15 mouse cellular contexts compared by ENCODE assay signal in genomic region chr13:112466946-112467255, GRCm38 (mm10). TPM values are rescaled to one million over a fixed set of nuclear protein-coding genes. Genes with fewer than 3 reads are reported as not detected.
DNase-seq lines count a peak whose midpoint lies in the region; ATAC-seq and TF ChIP-seq lines count a peak whose summit lies in the region.
"Had no signal": no experiment of that assay in that cellular context is flagged by ENCODE, and none has a peak within 500 bp of the region (broad histone marks: within the 10 kb centered on the region; RNA-seq: fewer than 3 reads in every experiment).

No protein-coding gene starts in this region.

- H3K4me2 ChIP-seq in heart, embryonic 15.5 days: peak overlapping the region; percentile 70; the same call in 1 of the 2 replicates
- H3K4me2 ChIP-seq in lung, embryonic 14.5 days: peak overlapping the region; percentile 84; the same call in 1 of the 2 replicates
- H3K4me2 ChIP-seq in embryonic facial prominence, embryonic 14.5 days (ENCODE audit: low read depth, low read length): peak overlapping the region; percentile 76; the same call in 1 of the 2 replicates
- H3K4me2 ChIP-seq: midbrain, embryonic 12.5 days had no signal

- no peaks in the 10 kb centered on the region for H3K9me3 ChIP-seq in heart, embryonic 15.5 days (replicated peaks)
- H3K9me3 ChIP-seq in lung, embryonic 14.5 days (ENCODE audit: low read depth, low read length): no peaks in the 10 kb centered on the region
- H3K9me3 ChIP-seq in ES-Bruce4 (replicated peaks; ENCODE audit: control insufficient read depth, insufficient read depth, low read length, poor library complexity, severe bottlenecking): no peaks in the 10 kb centered on the region
- H3K9me3 ChIP-seq in embryonic facial prominence, embryonic 14.5 days (ENCODE audit: control insufficient read depth, low read length): no peaks in the 10 kb centered on the region
- H3K9me3 ChIP-seq: midbrain, embryonic 12.5 days had no signal

- no peaks in the 10 kb centered on the region for H3K27me3 ChIP-seq in heart, embryonic 15.5 days
- H3K27me3 ChIP-seq in lung, embryonic 14.5 days (ENCODE audit: insufficient read depth, low read length): no peaks in the 10 kb centered on the region
- H3K27me3 ChIP-seq in ES-Bruce4 (ENCODE audit: control insufficient read depth, insufficient read depth, low read length, poor library complexity, severe bottlenecking): no peaks in the 10 kb centered on the region
- no peaks in the 10 kb centered on the region for H3K27me3 ChIP-seq in embryonic facial prominence, embryonic 14.5 days (replicated peaks; ENCODE audit: control insufficient read depth, insufficient read depth, low read length)
- no peaks in the 10 kb centered on the region for H3K27me3 ChIP-seq in kidney, adult 2 months (replicated peaks; ENCODE audit: control insufficient read depth, insufficient read depth, low read length)
- H3K27me3 ChIP-seq: midbrain, embryonic 12.5 days had no signal

- H3K4me3 ChIP-seq in heart, embryonic 15.5 days: no peak overlapping the region
- no peak overlapping the region for H3K4me3 ChIP-seq in lung, embryonic 14.5 days (ENCODE audit: low read depth, low read length)
- no peak overlapping the region for H3K4me3 ChIP-seq in ES-Bruce4 (ENCODE audit: low read depth, low read length)
- H3K4me3 ChIP-seq in embryonic facial prominence, embryonic 14.5 days (ENCODE audit: low read depth, low read length): no peak overlapping the region
- no peak overlapping the region for H3K4me3 ChIP-seq in kidney, adult 2 months (ENCODE audit: insufficient read depth, low read depth, low read length)
- H3K4me3 ChIP-seq: midbrain, embryonic 12.5 days had no signal

- H3K27ac ChIP-seq in heart, embryonic 15.5 days: peak overlapping the region; percentile 52; the same call in 1 of the 2 replicates
- H3K27ac ChIP-seq in lung, embryonic 14.5 days (ENCODE audit: low read depth): no peak overlapping the region
- no peak overlapping the region for H3K27ac ChIP-seq in ES-Bruce4 (ENCODE audit: insufficient read depth, low read length)
- no peak overlapping the region for H3K27ac ChIP-seq in embryonic facial prominence, embryonic 14.5 days (replicated peaks; ENCODE audit: low read depth, low read length)
- H3K27ac ChIP-seq in kidney, adult 2 months (ENCODE audit: insufficient read depth, low read depth, low read length): no peak overlapping the region
- H3K27ac ChIP-seq: midbrain, embryonic 12.5 days had no signal

- ATAC-seq in heart, embryonic 15.5 days (replicated peaks; ENCODE audit: insufficient number of reproducible peaks, insufficient read depth, low FRiP score, low read depth): no peak
- ATAC-seq in lung, embryonic 14.5 days (ENCODE audit: insufficient read depth): no peak
- no peak for ATAC-seq in embryonic facial prominence, embryonic 14.5 days (ENCODE audit: low read depth)
- ATAC-seq in megakaryocyte progenitor cell, adult 5-6 weeks (replicated peaks; ENCODE audit: poor library complexity): no peak
- ATAC-seq: forebrain, postnatal 0 days had no signal

- no peak for DNase-seq in heart, postnatal 25 days (ENCODE audit: low spot score)
- no peak for DNase-seq in lung, embryonic 14.5 days
- DNase-seq in lung, adult 18-20 months: no peak
- no peak for DNase-seq in embryonic facial prominence, embryonic 14.5 days (ENCODE audit: low spot score)
- DNase-seq in kidney, adult 2 months: no peak
- DNase-seq: adrenal gland, postnatal 10 days; cerebellum, postnatal 36 days; forebrain, postnatal 0 days; gastrocnemius, postnatal 36 days; kidney, postnatal 14 days; liver had no signal

- intact Hi-C loops in heart, postnatal 25 days (cut with DNase I): no loop called here

- WGBS in heart, embryonic 15.5 days: 82% methylated on average over 3 of the region's 3 CpGs
- 71% methylated on average over 3 of the region's 3 CpGs for WGBS in lung, embryonic 14.5 days
- 56% methylated on average over 3 of the region's 3 CpGs for WGBS in embryonic facial prominence, embryonic 14.5 days
- 59% methylated on average over 3 of the region's 3 CpGs for WGBS in kidney, adult 2 months

- H3K9ac ChIP-seq in heart, embryonic 15.5 days: 0 out of 2 replicates have a peak overlapping the region, but pooled peaks have one; percentile 15
- H3K9ac ChIP-seq in lung, embryonic 14.5 days: no peak overlapping the region
- 0 out of 2 replicates have a peak overlapping the region, but pooled peaks have one; percentile 37 for H3K9ac ChIP-seq in ES-Bruce4 (ENCODE audit: low read depth, poor library complexity, severe bottlenecking)
- no peak overlapping the region for H3K9ac ChIP-seq in embryonic facial prominence, embryonic 14.5 days (ENCODE audit: low read depth, low read length)
- H3K9ac ChIP-seq: forebrain, postnatal 0 days; midbrain, embryonic 12.5 days had no signal

- TF ChIP-seq EP300 in ES-Bruce4 (IDR thresholded peaks at IDR 0.05; ENCODE audit: insufficient read depth, low read depth, low read length): no peak

- peaks cover 28% of the 10 kb centered on the region for H3K4me1 ChIP-seq in heart, embryonic 15.5 days (replicated peaks)
- peaks cover 23% of the 10 kb centered on the region for H3K4me1 ChIP-seq in lung, embryonic 14.5 days (ENCODE audit: insufficient read depth)
- peaks cover 6% of the 10 kb centered on the region for H3K4me1 ChIP-seq in ES-Bruce4 (ENCODE audit: control insufficient read depth, insufficient read depth, low read length)
- H3K4me1 ChIP-seq in embryonic facial prominence, embryonic 14.5 days (ENCODE audit: control insufficient read depth, insufficient read depth, low read length): peaks cover 15% of the 10 kb centered on the region
- H3K4me1 ChIP-seq in kidney, adult 2 months (ENCODE audit: control insufficient read depth, insufficient read depth, low read length): peaks cover 18% of the 10 kb centered on the region

- H3K36me3 ChIP-seq in heart, embryonic 15.5 days: no peaks in the 10 kb centered on the region
- no peaks in the 10 kb centered on the region for H3K36me3 ChIP-seq in lung, embryonic 14.5 days (ENCODE audit: insufficient read depth)
- H3K36me3 ChIP-seq in ES-Bruce4 (ENCODE audit: control insufficient read depth, insufficient read depth, low read length, poor library complexity, severe bottlenecking): no peaks in the 10 kb centered on the region
- no peaks in the 10 kb centered on the region for H3K36me3 ChIP-seq in embryonic facial prominence, embryonic 14.5 days (ENCODE audit: control insufficient read depth, insufficient read depth, low read length)
- H3K36me3 ChIP-seq in kidney, adult 2 months (ENCODE audit: control insufficient read depth, insufficient read depth, low read length): no peaks in the 10 kb centered on the region
- H3K36me3 ChIP-seq: midbrain, embryonic 12.5 days had no signal

- no peak for TF ChIP-seq CTCF in lung, embryonic 14.5 days (IDR thresholded peaks at IDR 0.05; ENCODE audit: low read depth)
- no peak for TF ChIP-seq CTCF in ES-Bruce4 (IDR thresholded peaks at IDR 0.05; ENCODE audit: low read depth, low read length)
- no peak for TF ChIP-seq CTCF in kidney, adult 2 months (conservative IDR thresholded peaks at IDR 0.05; ENCODE audit: insufficient read depth, insufficient read length, low read depth, low read length)

- no peak for TF ChIP-seq POLR2A in ES-Bruce4 (IDR thresholded peaks at IDR 0.05; ENCODE audit: insufficient read depth, low read length)
- no peak for TF ChIP-seq POLR2A in kidney, adult 2 months (IDR thresholded peaks at IDR 0.05; ENCODE audit: low read depth, low read length)

RNA-seq across cellular contexts. Expression of gene Il6st, which starts 3.0 kb away (rescaled TPM):
- polyA plus RNA-seq in heart, embryonic 15.5 days (2015; fragmentation: Nextera tagmentation; extraction: Ambion mirVana): 40.1 and 47.7 TPM in 2 replicates
- total RNA-seq in heart, postnatal 25 days (2021): 100 to 1,000 TPM; 181 to 216 TPM
- polyA plus RNA-seq in lung, embryonic 14.5 days (2014; fragmentation: Nextera tagmentation; extraction: Ambion mirVana): 41.0 and 41.3 TPM in 2 replicates
- 49.7 and 65.0 TPM in 2 replicates for polyA plus RNA-seq in ES-Bruce4 (2011; ENCODE audit: insufficient read depth, insufficient read length, low read depth, missing spikeins)
- 43.2 and 47.4 TPM in 2 replicates for polyA plus RNA-seq in embryonic facial prominence, embryonic 14.5 days (2014; fragmentation: Nextera tagmentation; extraction: Ambion mirVana)
- 30.9 and 33.6 TPM in 2 replicates for polyA plus RNA-seq in kidney, adult 2 months (2012; rRNA removed)
- 25.0 and 29.8 TPM in 2 replicates for total RNA-seq in megakaryocyte progenitor cell, adult 5-6 weeks (2015)
- total RNA-seq in megakaryocyte progenitor cell, adult 5-6 weeks (2017): 27.9 and 32.7 TPM in 2 replicates

Comparison
In these comparisons a context has a peak if more than half of its experiments do, and no peak if none do; other contexts are left out.
1. H3K9ac ChIP-seq: peak in heart, embryonic 15.5 days (single experiment) and ES-Bruce4 (single experiment); none in lung, embryonic 14.5 days (single experiment) and embryonic facial prominence, embryonic 14.5 days (single experiment).
2. Peak in every context shown above with its lines, with median percentiles within 50 percentile points of each other: H3K4me2 ChIP-seq.